Mouse (Mus musculus) midbrain, embryonic 16.5 days (tissue): ENCODE measurements around the gene Tmem216. TPM values are rescaled to one million over a fixed set of nuclear protein-coding genes. Genes with fewer than 3 reads are reported as not detected.

ENCODE experiments used
- ATAC-seq: fragments of 200-750 bp; cut with Nextera tagmentation; 2 replicates; pipeline ENCODE4 v1.8.0; 2017; ENCODE audit warnings: moderate TSS enrichment
- H3K27ac ChIP-seq: fragments of 300-500 bp; sonication (generic); 2 replicates; pipeline ENCODE4 v1.5.1; 2014; ENCODE audit warnings: mild to moderate bottlenecking, low read length, mixed read lengths
- H3K27me3 ChIP-seq: fragments of 300-500 bp; sonication (generic); 2 replicates; pipeline ENCODE4 v1.6.1; 2014; ENCODE audit warnings: low read depth, low read length, mixed read lengths; ENCODE audit not compliant: control insufficient read depth, insufficient read depth
- H3K36me3 ChIP-seq: fragments of 300-500 bp; sonication (generic); 2 replicates; pipeline ENCODE4 v1.6.1; 2014; ENCODE audit warnings: mild to moderate bottlenecking, low read length, moderate library complexity, mixed read lengths; ENCODE audit not compliant: control insufficient read depth, insufficient read depth
- H3K4me1 ChIP-seq: fragments of 300-500 bp; sonication (generic); 2 replicates; pipeline ENCODE4 v1.6.1; 2014; ENCODE audit warnings: mild to moderate bottlenecking, low read length, mixed read lengths; ENCODE audit not compliant: control insufficient read depth, insufficient read depth
- H3K4me2 ChIP-seq: fragments of 300-500 bp; sonication (generic); 2 replicates; pipeline ENCODE4 v1.6.1; 2014; ENCODE audit warnings: mild to moderate bottlenecking, low read length, mixed read lengths
- H3K4me3 ChIP-seq: fragments of 300-500 bp; sonication (generic); 2 replicates; pipeline ENCODE4 v1.5.1; 2014; ENCODE audit warnings: low read depth, mild to moderate bottlenecking, low read length, moderate library complexity, mixed read lengths
- H3K9ac ChIP-seq: fragments of 300-500 bp; sonication (generic); 2 replicates; pipeline ENCODE4 v1.6.1; 2014; ENCODE audit warnings: low read depth, low read length, mixed read lengths
- H3K9me3 ChIP-seq: fragments of 300-500 bp; sonication (generic); replicated peaks from 2 replicates; pipeline ENCODE4 v1.6.1; 2014; ENCODE audit warnings: mild to moderate bottlenecking, low read length, mixed read lengths; ENCODE audit not compliant: control insufficient read depth, poor library complexity, severe bottlenecking
- WGBS: fragments of 180-500 bp; shearing (Covaris S2); extraction: QIAGEN DNeasy Blood & Tissue Kit; methylation state at CpG from one replicate; pipeline ENCODE4 v1.1.7; 2014; 5-methylcytosine and 5-hydroxymethylcytosine counted together
- polyA plus RNA-seq: library from polyadenylated mRNA; unstranded; fragments of >200 nt; fragmentation: Nextera tagmentation; extraction: Ambion mirVana; gene quantifications from 2 replicates; pipeline ENCODE4 v1.2.1, GENCODE M21; 2015

Tmem216 gene
- polyA plus RNA-seq, 1 experiment from 2014 or later = 52.0 TPM

DNA sequence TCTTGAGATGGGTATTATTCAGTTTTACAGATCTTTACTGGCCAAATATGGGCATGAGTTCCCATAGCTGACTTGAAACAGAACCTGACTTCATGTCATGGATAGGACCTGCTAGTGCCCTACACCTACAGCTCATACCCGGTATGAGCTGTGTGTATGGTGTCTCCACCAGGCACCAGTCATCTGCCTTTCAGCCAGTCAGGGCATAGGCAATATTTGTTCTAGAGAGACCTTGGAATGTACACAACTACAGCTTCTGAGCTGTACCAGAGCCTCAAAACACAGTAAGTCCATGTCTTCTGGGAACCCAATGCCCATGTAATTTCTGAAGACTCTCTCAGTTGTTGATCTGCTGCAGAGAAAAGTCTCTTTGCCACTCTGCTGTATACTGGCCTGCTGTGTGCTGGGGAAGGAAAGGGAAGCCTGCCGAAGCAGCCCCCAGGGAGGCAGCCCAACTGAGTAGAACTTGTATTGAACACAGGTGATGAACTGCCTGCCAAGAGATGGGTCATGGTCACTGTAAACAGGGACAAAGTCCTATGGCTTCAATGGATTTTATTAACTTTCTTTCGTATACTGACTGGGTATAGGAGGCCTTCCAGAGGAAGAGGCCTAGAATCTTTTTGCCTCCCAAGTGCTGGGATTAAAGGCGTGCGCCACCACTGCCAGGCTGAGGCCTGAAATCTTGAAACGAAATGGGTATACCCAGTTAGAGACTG lies 35.8 kb upstream of the Tmem216 start:
- Histone ChIP-seq H3K27ac (no peak overlapping the region), H3K4me1 (no peaks in the 10 kb centered on the region), H3K4me2 (no peak overlapping the region), H3K4me3 (no peak overlapping the region), H3K9me3 (no peaks in the 10 kb centered on the region), H3K36me3 (peaks cover 16% of the 10 kb centered on the region), H3K9ac (no peak overlapping the region), H3K27me3 (no peaks in the 10 kb centered on the region)
- WGBS = 93% methylated on average over 6 of the region's 6 CpGs
- no peak for ATAC-seq

DNA sequence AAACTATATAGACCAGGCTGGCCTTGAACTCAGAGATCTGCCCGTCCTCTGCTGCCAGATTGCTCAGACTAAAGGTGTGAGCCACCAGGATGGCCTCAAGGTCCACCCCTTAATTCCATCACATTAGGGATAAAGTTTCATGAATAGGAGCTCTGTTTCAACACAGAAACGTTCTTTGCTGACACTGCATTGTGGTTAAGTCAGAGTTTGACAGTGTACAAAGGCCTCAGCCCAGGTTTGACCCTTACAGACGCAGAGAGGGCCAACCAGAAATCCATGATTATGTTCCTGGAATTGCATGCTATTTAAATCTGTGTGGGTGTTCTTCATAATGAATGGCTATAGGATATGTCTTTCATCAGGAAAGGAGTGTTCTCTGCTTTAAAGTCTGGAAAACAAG lies 34.3 kb upstream of the Tmem216 start:
- Histone ChIP-seq H3K4me3 (no peak overlapping the region), H3K36me3 (peaks cover 12% of the 10 kb centered on the region), H3K27ac (no peak overlapping the region), H3K4me1 (no peaks in the 10 kb centered on the region), H3K4me2 (no peak overlapping the region), H3K9ac (no peak overlapping the region), H3K27me3 (no peaks in the 10 kb centered on the region), H3K9me3 (no peaks in the 10 kb centered on the region)
- WGBS = 71% methylated on average over 3 of the region's 3 CpGs
- no peak for ATAC-seq

DNA sequence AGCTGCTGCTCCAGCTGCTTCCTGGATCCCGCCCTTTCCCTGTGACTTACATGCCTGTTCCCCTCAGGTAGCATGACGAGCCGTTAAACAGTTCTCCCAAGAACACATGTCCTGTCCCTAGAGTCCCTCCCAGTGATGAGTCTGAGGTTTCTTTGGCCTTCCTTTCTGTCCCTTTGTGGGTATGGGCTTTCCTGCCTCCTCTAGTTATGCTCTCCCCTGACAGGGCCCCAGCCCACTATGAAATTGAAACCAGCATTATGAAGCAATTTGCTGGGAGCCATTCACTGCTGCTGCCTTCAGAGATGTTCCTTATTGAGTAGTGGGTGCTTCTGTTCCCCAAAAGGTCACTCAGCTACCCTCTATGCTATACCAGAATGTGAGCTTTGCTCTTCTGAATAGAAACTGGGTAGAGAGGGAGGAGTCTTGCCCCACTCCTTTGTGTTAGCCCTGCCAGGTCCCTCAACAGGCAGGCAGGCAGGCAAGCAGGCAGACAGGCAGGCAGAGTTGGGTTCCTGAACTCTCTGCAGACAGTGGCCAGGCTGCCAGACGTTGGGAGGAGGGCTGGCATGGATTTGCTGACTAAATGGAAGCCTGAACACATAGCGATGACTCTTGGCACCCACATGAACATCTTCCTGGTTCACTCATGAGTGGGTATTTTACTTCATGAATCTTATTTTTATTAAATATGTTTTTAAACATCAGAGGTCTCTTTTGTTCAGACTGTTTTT lies 33.3 kb upstream of the Tmem216 start:
- no peak for ATAC-seq
- Histone ChIP-seq H3K9ac (no peak overlapping the region), H3K4me3 (no peak overlapping the region), H3K27me3 (no peaks in the 10 kb centered on the region), H3K4me2 (no peak overlapping the region), H3K36me3 (0 out of 2 replicates have a peak, but pooled peaks cover 4% of the 10 kb centered on the region), H3K27ac (no peak overlapping the region), H3K9me3 (no peaks in the 10 kb centered on the region), H3K4me1 (no peaks in the 10 kb centered on the region)
- 67% methylated on average over 5 of the region's 5 CpGs for WGBS

DNA sequence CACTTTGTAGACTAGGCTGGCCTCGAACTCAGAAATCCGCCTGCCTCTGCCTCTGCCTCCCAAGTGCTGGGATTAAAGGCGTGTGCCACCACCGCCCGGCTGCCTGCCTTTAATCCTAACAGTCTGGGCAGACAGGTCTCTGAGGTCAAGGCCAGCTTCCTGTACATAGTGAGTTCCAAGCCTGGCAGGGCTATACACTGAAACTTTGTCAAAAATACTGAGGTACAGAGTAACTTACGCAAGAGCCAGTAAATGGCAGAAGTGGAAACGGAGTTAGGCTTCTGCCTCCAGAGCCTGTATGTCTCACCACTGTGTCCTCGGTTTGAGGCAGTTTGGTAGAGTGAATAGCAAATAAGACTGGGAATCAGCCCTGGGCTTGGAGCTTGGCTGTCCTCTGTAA lies 31.2 kb upstream of the Tmem216 start:
- H3K9me3 ChIP-seq = no peaks in the 10 kb centered on the region
- H3K9ac ChIP-seq = no peak overlapping the region
- no peak overlapping the region for H3K4me3 ChIP-seq
- no peaks in the 10 kb centered on the region for H3K4me1 ChIP-seq
- WGBS = 90% methylated on average over 8 of the region's 8 CpGs
- no peak overlapping the region for H3K4me2 ChIP-seq
- H3K27ac ChIP-seq = no peak overlapping the region
- 0 out of 2 replicates have a peak, but pooled peaks cover 4% of the 10 kb centered on the region for H3K36me3 ChIP-seq
- no peaks in the 10 kb centered on the region for H3K27me3 ChIP-seq
- ATAC-seq = no peak

DNA sequence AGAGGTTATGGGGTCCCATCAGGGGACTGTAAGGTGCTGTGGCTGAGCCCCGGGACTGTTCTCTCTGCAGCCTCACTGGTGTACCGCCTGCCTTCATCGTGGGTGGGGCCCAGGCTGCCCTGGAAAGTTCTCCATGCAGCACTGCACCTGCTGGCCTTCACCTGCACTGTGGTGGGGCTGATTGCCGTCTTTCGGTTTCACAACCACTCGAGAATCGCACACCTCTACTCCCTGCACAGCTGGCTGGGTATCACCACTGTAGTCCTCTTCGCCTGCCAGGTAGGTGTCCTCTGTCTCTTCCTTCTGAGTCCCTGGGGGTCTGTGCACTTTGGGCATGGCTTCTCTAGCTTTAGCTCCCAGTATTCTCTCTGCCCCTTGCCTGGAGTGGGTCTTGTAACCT lies 29.1 kb upstream of the Tmem216 start:
- Histone ChIP-seq H3K4me3 (no peak overlapping the region), H3K27me3 (no peaks in the 10 kb centered on the region), H3K4me1 (no peaks in the 10 kb centered on the region), H3K36me3 (0 out of 2 replicates have a peak, but pooled peaks cover 4% of the 10 kb centered on the region), H3K4me2 (no peak overlapping the region), H3K27ac (no peak overlapping the region), H3K9ac (no peak overlapping the region), H3K9me3 (no peaks in the 10 kb centered on the region)
- 94% methylated on average over 8 of the region's 8 CpGs for WGBS
- no peak for ATAC-seq

DNA sequence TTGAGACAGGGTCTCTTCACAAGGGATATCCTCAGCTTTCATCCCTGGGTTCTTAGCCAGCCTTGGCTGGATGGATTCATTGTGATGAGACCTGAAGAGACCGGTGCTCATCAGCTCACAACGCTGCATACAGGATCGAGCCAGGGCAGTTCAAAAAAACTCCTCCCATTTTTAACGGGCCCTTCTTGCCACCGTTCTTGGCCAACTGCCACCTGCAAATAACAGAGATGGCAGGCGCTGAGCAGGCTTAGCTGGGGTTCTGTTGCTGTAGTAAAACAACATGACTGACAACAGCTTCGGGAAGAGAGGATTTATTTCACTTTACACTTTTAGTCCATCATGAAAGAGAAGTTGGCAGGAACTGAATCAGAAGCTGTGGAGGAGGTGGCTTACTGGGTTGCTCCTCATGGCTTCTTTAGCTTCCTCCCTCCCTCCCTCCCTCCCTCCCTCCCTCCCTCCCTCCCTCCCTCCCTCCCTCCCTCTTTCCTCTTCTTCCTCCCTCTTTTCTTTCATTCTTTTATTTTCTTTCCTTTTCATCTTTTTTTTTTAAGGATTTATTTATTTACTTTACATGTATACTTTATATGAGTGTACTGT lies 27.6 kb upstream of the Tmem216 start:
- Histone ChIP-seq H3K27me3 (no peaks in the 10 kb centered on the region), H3K9me3 (no peaks in the 10 kb centered on the region), H3K4me1 (peaks cover 3% of the 10 kb centered on the region), H3K4me2 (no peak overlapping the region), H3K9ac (no peak overlapping the region), H3K36me3 (0 out of 2 replicates have a peak, but pooled peaks cover 4% of the 10 kb centered on the region), H3K4me3 (no peak overlapping the region), H3K27ac (no peak overlapping the region)
- ATAC-seq = no peak
- WGBS = 69% methylated on average over 7 of the region's 7 CpGs

DNA sequence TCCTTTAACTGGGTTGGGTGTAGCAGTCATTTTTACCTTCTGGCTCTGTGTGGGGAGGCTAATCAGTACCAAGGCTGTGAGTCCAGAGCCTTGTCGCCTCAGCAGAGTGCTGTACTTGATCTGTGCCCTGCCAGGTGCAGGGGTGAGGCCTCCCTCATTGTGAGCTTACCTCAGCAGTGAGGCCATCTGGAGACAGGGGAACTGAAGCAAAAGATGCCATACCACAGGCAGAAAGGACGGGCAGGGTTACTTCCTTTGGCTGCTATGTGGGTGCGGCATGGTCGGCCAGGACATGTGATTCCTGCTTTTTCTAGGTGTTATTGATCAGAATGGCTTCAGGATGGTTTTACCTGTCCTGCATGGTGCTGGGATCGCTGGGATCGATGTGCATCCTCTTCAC lies 25.9 kb upstream of the Tmem216 start:
- ATAC-seq = no peak
- Histone ChIP-seq H3K9me3 (no peaks in the 10 kb centered on the region), H3K4me3 (no peak overlapping the region), H3K27me3 (no peaks in the 10 kb centered on the region), H3K4me1 (peaks cover 12% of the 10 kb centered on the region), H3K36me3 (no peaks in the 10 kb centered on the region), H3K4me2 (no peak overlapping the region), H3K9ac (no peak overlapping the region), H3K27ac (no peak overlapping the region)
- WGBS = 83% methylated on average over 6 of the region's 6 CpGs

DNA sequence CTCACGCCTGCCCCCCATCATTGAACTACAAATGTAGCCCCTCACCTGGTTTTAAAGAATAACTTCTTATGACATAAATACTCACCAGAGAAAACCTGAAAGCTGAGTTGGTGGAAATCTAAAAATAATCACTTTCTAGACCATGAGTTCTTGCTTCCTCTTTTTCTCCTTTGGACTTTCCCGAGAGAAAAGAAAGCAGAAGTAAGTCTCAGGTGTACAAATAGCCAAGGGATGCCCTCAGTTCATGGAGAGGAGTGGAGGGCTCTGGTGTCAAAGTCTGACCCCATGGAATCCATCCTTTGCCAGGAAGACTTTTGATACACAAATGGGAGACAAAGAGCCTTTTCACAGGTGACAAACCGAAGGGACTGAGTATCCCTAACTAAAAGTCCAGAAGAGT lies 24.7 kb upstream of the Tmem216 start:
- Histone ChIP-seq H3K9ac (no peak overlapping the region), H3K36me3 (no peaks in the 10 kb centered on the region), H3K9me3 (no peaks in the 10 kb centered on the region), H3K4me3 (no peak overlapping the region), H3K27ac (no peak overlapping the region), H3K27me3 (no peaks in the 10 kb centered on the region), H3K4me2 (no peak overlapping the region), H3K4me1 (peaks cover 19% of the 10 kb centered on the region)
- no peak for ATAC-seq
- 89% methylated on average over 3 of the region's 3 CpGs for WGBS

DNA sequence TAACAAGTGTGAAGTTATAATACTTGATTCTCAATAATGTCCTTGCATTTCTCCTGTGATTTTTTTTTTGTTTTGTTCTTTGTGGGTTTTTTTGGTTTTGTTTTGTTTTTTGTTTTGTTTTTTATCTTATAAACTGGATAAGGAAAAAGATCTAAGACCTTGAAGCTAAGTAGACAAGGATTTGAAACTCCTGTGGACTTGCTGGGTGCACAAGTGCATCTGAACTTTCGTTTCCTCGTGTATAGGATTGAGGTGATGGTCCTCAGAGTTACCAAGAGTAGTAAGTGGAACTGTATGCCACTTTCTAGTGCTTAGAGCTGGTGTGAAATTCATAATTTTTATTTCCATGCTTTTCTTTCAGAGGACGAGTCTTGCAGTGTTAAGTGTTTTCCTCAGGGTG lies 24.1 kb upstream of the Tmem216 start:
- no peaks in the 10 kb centered on the region for H3K9me3 ChIP-seq
- no peaks in the 10 kb centered on the region for H3K27me3 ChIP-seq
- H3K36me3 ChIP-seq = no peaks in the 10 kb centered on the region
- no peak for ATAC-seq
- no peak overlapping the region for H3K4me2 ChIP-seq
- H3K27ac ChIP-seq = no peak overlapping the region
- 87% methylated on average over 3 of the region's 3 CpGs for WGBS
- H3K4me1 ChIP-seq = peaks cover 21% of the 10 kb centered on the region
- H3K4me3 ChIP-seq = no peak overlapping the region
- H3K9ac ChIP-seq = no peak overlapping the region
